Mouse (Mus musculus): Measurements from ENCODE around the gene Rad51d. TPM values are rescaled to one million over a fixed set of nuclear protein-coding genes. Genes with fewer than 3 reads are reported as not detected.

Rad51d gene
- polyA plus RNA-seq, 1 experiment from 2014 or later, result 12.8 TPM

- Histone ChIP-seq H3K9me3 (ENCODE audit: control insufficient read depth, low read length) (no peaks in the 10 kb centered on the region), H3K4me2 (ENCODE audit: low read depth, severe bottlenecking) (no peak overlapping the region), H3K27ac (replicated peaks; ENCODE audit: low read depth, low read length) (no peak overlapping the region), H3K27me3 (ENCODE audit: control insufficient read depth, insufficient read depth, low read length) (no peaks in the 10 kb centered on the region), H3K9ac (ENCODE audit: low read length) (no peak overlapping the region), H3K4me1 (ENCODE audit: control insufficient read depth, insufficient read depth, low read length) (0 out of 2 replicates have a peak, but pooled peaks cover 2% of the 10 kb centered on the region), H3K36me3 (ENCODE audit: control insufficient read depth, insufficient read depth, low read length) (no peaks in the 10 kb centered on the region), H3K4me3 (ENCODE audit: low read depth, low read length) (no peak overlapping the region)
- no peak for ATAC-seq (ENCODE audit: insufficient number of reproducible peaks, low FRiP score, low TSS enrichment, low read depth)
- DNase-seq (ENCODE audit: low spot score), result no peak
- 74% methylated on average over 5 of the region's 5 CpGs for WGBS
Measured at GRCm38 (mm10) chr11:82867956-82868355, 22.5 kb downstream of the Rad51d start.

- DNase-seq (ENCODE audit: low spot score), result no peak
- Histone ChIP-seq H3K36me3 (ENCODE audit: control insufficient read depth, insufficient read depth, low read length) (no peaks in the 10 kb centered on the region), H3K9ac (ENCODE audit: low read length) (no peak overlapping the region), H3K27ac (replicated peaks; ENCODE audit: low read depth, low read length) (no peak overlapping the region), H3K4me2 (ENCODE audit: low read depth, severe bottlenecking) (no peak overlapping the region), H3K9me3 (ENCODE audit: control insufficient read depth, low read length) (no peaks in the 10 kb centered on the region), H3K4me1 (ENCODE audit: control insufficient read depth, insufficient read depth, low read length) (0 out of 2 replicates have a peak, but pooled peaks cover 2% of the 10 kb centered on the region), H3K27me3 (ENCODE audit: control insufficient read depth, insufficient read depth, low read length) (no peaks in the 10 kb centered on the region), H3K4me3 (ENCODE audit: low read depth, low read length) (no peak overlapping the region)
- no peak for ATAC-seq (ENCODE audit: insufficient number of reproducible peaks, low FRiP score, low TSS enrichment, low read depth)
- WGBS, result 36% methylated on average over 7 of the region's 7 CpGs
Measured at GRCm38 (mm10) chr11:82866850-82867564, 23.4 kb downstream of the Rad51d start.

GRCm38 (mm10) chr11:82865957-82866356 is 24.5 kb downstream of the Rad51d start:
- no peak for ATAC-seq (ENCODE audit: insufficient number of reproducible peaks, low FRiP score, low TSS enrichment, low read depth)
- Histone ChIP-seq H3K4me2 (ENCODE audit: low read depth, severe bottlenecking) (no peak overlapping the region), H3K27ac (replicated peaks; ENCODE audit: low read depth, low read length) (no peak overlapping the region), H3K36me3 (ENCODE audit: control insufficient read depth, insufficient read depth, low read length) (no peaks in the 10 kb centered on the region), H3K4me1 (ENCODE audit: control insufficient read depth, insufficient read depth, low read length) (0 out of 2 replicates have a peak, but pooled peaks cover 2% of the 10 kb centered on the region), H3K9ac (ENCODE audit: low read length) (no peak overlapping the region), H3K9me3 (ENCODE audit: control insufficient read depth, low read length) (no peaks in the 10 kb centered on the region), H3K4me3 (ENCODE audit: low read depth, low read length) (no peak overlapping the region), H3K27me3 (ENCODE audit: control insufficient read depth, insufficient read depth, low read length) (no peaks in the 10 kb centered on the region)
- no peak for DNase-seq (ENCODE audit: low spot score)
- 87% methylated on average over 10 of the region's 10 CpGs for WGBS

GRCm38 (mm10) chr11:82863488-82863931 is 26.9 kb downstream of the Rad51d start:
- H3K9ac ChIP-seq (ENCODE audit: low read length), result no peak overlapping the region
- H3K36me3 ChIP-seq (ENCODE audit: control insufficient read depth, insufficient read depth, low read length), result no peaks in the 10 kb centered on the region
- H3K4me2 ChIP-seq (ENCODE audit: low read depth, severe bottlenecking), result no peak overlapping the region
- H3K4me3 ChIP-seq (ENCODE audit: low read depth, low read length), result no peak overlapping the region
- no peak for ATAC-seq (ENCODE audit: insufficient number of reproducible peaks, low FRiP score, low TSS enrichment, low read depth)
- no peak for DNase-seq (ENCODE audit: low spot score)
- 0 out of 2 replicates have a peak, but pooled peaks cover 2% of the 10 kb centered on the region for H3K4me1 ChIP-seq (ENCODE audit: control insufficient read depth, insufficient read depth, low read length)
- H3K27ac ChIP-seq (replicated peaks; ENCODE audit: low read depth, low read length), result no peak overlapping the region
- no peaks in the 10 kb centered on the region for H3K9me3 ChIP-seq (ENCODE audit: control insufficient read depth, low read length)
- no peaks in the 10 kb centered on the region for H3K27me3 ChIP-seq (ENCODE audit: control insufficient read depth, insufficient read depth, low read length)
- 70% methylated on average over 4 of the region's 4 CpGs for WGBS

GRCm38 (mm10) chr11:82863059-82863458 is 27.4 kb downstream of the Rad51d start:
- H3K4me2 ChIP-seq (ENCODE audit: low read depth, severe bottlenecking), result no peak overlapping the region
- no peak overlapping the region for H3K9ac ChIP-seq (ENCODE audit: low read length)
- no peaks in the 10 kb centered on the region for H3K27me3 ChIP-seq (ENCODE audit: control insufficient read depth, insufficient read depth, low read length)
- no peaks in the 10 kb centered on the region for H3K36me3 ChIP-seq (ENCODE audit: control insufficient read depth, insufficient read depth, low read length)
- WGBS, result 86% methylated on average over 2 of the region's 2 CpGs
- no peaks in the 10 kb centered on the region for H3K9me3 ChIP-seq (ENCODE audit: control insufficient read depth, low read length)
- 0 out of 2 replicates have a peak, but pooled peaks cover 2% of the 10 kb centered on the region for H3K4me1 ChIP-seq (ENCODE audit: control insufficient read depth, insufficient read depth, low read length)
- DNase-seq (ENCODE audit: low spot score) (no peak), ATAC-seq (ENCODE audit: insufficient number of reproducible peaks, low FRiP score, low TSS enrichment, low read depth) (no peak)
- no peak overlapping the region for H3K4me3 ChIP-seq (ENCODE audit: low read depth, low read length)
- no peak overlapping the region for H3K27ac ChIP-seq (replicated peaks; ENCODE audit: low read depth, low read length)

- no peak for DNase-seq (ENCODE audit: low spot score)
- Histone ChIP-seq H3K36me3 (ENCODE audit: control insufficient read depth, insufficient read depth, low read length) (no peaks in the 10 kb centered on the region), H3K4me2 (ENCODE audit: low read depth, severe bottlenecking) (no peak overlapping the region), H3K27ac (replicated peaks; ENCODE audit: low read depth, low read length) (no peak overlapping the region), H3K9ac (ENCODE audit: low read length) (no peak overlapping the region), H3K4me1 (ENCODE audit: control insufficient read depth, insufficient read depth, low read length) (no peaks in the 10 kb centered on the region), H3K4me3 (ENCODE audit: low read depth, low read length) (no peak overlapping the region), H3K27me3 (ENCODE audit: control insufficient read depth, insufficient read depth, low read length) (no peaks in the 10 kb centered on the region), H3K9me3 (ENCODE audit: control insufficient read depth, low read length) (no peaks in the 10 kb centered on the region)
- WGBS, result 89% methylated on average over 9 of the region's 9 CpGs
- no peak for ATAC-seq (ENCODE audit: insufficient number of reproducible peaks, low FRiP score, low TSS enrichment, low read depth)
Measured at GRCm38 (mm10) chr11:82862638-82863037, 27.8 kb downstream of the Rad51d start.

- ATAC-seq (ENCODE audit: insufficient number of reproducible peaks, low FRiP score, low TSS enrichment, low read depth) (no peak), DNase-seq (ENCODE audit: low spot score) (no peak)
- Histone ChIP-seq H3K4me3 (ENCODE audit: low read depth, low read length) (no peak overlapping the region), H3K27me3 (ENCODE audit: control insufficient read depth, insufficient read depth, low read length) (no peaks in the 10 kb centered on the region), H3K9me3 (ENCODE audit: control insufficient read depth, low read length) (no peaks in the 10 kb centered on the region), H3K9ac (ENCODE audit: low read length) (no peak overlapping the region), H3K36me3 (ENCODE audit: control insufficient read depth, insufficient read depth, low read length) (no peaks in the 10 kb centered on the region), H3K27ac (replicated peaks; ENCODE audit: low read depth, low read length) (no peak overlapping the region), H3K4me1 (ENCODE audit: control insufficient read depth, insufficient read depth, low read length) (no peaks in the 10 kb centered on the region), H3K4me2 (ENCODE audit: low read depth, severe bottlenecking) (no peak overlapping the region)
- WGBS, result 79% methylated on average over 8 of the region's 8 CpGs
Measured at GRCm38 (mm10) chr11:82861558-82861957, 28.9 kb downstream of the Rad51d start.

GRCm38 (mm10) chr11:82860759-82861158 is 29.7 kb downstream of the Rad51d start:
- no peak for ATAC-seq (ENCODE audit: insufficient number of reproducible peaks, low FRiP score, low TSS enrichment, low read depth)
- no peaks in the 10 kb centered on the region for H3K27me3 ChIP-seq (ENCODE audit: control insufficient read depth, insufficient read depth, low read length)
- H3K27ac ChIP-seq (replicated peaks; ENCODE audit: low read depth, low read length), result no peak overlapping the region
- H3K4me2 ChIP-seq (ENCODE audit: low read depth, severe bottlenecking), result no peak overlapping the region
- no peaks in the 10 kb centered on the region for H3K36me3 ChIP-seq (ENCODE audit: control insufficient read depth, insufficient read depth, low read length)
- DNase-seq (ENCODE audit: low spot score), result no peak
- H3K9ac ChIP-seq (ENCODE audit: low read length), result no peak overlapping the region
- 88% methylated on average over 6 of the region's 6 CpGs for WGBS
- no peaks in the 10 kb centered on the region for H3K4me1 ChIP-seq (ENCODE audit: control insufficient read depth, insufficient read depth, low read length)
- H3K9me3 ChIP-seq (ENCODE audit: control insufficient read depth, low read length), result no peaks in the 10 kb centered on the region
- no peak overlapping the region for H3K4me3 ChIP-seq (ENCODE audit: low read depth, low read length)

All from limb, embryonic 11.5 days (tissue).